Mouse (Mus musculus) liver, adult (tissue): Measurements from ENCODE around the gene Olfr703.

Source experiments
- GATA4 ChIP-seq: IDR thresholded peaks from 2 replicates; pipeline ENCODE4 v1.6.1; 2014; ENCODE audit warnings: mild to moderate bottlenecking, low read length; ENCODE audit not compliant: insufficient replicate concordance

Olfr703 gene

DNA sequence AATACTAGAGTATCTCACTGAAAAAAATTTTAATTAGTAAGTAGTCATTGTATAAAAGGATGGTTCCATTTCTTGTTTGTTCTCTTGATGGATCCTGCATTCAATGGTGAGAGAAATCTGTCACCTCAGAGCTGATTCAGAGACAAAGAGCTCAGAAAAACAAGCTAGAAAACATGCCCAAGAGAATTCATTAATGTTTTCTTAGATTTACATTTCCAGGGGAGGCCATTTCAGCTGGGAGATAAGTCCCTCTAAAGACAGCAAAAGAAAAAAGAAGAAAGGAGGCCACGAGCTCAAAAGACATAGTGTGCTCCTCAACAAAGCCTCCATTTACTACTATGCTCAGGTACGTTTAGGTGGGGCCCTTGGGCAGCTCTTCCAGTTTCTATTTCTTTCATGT is at the start of gene Olfr703:
Olfr703 (plus strand) TSS at position 301 of the 400 bp plus-strand sequence.
- TF ChIP-seq GATA4: no peak

DNA sequence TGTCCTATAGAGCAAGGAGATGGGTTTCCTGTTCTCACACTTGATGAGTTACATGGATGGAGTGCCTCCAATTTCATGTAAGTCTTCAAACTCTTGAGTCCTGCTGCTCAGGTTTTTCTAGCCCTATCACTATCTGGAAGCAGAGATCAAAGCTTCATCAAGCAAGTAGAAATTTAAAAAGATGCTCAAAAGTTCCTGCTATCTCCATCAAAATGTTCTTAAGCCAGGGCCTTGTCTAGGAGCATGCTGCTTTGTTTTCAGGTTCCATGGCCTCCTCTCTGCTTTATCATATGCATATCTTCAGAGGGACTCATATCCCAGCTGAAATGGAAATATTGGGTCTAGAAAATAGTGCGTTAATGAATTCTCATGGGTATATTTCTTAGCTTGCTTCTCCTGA is 34.4 kb upstream of the Olfr703 start, which contains the start of gene Olfr700:
Olfr700 (minus strand) TSS at position 101 of the 400 bp plus-strand sequence.
- TF ChIP-seq GATA4: no peak

DNA sequence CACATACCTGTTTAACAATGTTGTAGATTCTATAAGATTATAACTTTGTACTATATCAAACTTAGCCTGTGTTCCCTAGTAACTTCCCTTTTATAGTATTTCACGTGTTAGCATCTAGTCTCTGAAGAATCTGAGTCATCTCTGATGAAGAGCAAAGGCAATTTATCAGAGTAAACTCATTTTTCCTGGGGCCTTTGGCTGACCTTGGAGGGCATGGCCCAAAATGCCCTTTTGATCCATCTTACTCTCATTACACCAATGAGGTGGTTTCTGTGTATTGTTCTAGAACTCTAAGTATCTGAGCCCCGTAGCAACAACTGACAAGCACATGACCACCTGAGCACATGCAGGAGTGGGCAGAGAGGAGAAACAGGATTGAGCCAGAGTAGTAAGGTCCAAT is 29.3 kb upstream of the Olfr703 start, which contains the start of gene Olfr701:
Olfr701 (plus strand) TSS at position 301 of the 400 bp plus-strand sequence.
- no peak for TF ChIP-seq GATA4

DNA sequence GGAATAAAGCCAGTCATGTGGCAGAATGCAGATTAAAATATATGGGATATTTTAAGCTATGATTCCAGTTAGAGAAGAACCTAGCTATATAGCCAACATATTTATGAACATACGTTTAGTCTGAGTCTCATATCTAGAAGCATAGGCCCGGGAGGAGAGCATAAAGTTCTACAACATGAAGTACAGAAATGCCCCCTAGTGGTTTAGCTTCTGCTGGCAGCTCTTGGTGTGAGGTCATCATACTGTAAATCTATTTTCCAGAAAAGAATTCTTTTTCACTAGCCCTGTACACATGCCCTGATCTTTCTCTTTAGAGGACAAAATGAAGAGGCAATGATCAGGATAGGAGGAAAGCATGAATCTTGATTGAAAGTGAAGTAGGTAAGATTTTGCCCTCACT is 27.4 kb upstream of the Olfr703 start:
- TF ChIP-seq GATA4: no peak

DNA sequence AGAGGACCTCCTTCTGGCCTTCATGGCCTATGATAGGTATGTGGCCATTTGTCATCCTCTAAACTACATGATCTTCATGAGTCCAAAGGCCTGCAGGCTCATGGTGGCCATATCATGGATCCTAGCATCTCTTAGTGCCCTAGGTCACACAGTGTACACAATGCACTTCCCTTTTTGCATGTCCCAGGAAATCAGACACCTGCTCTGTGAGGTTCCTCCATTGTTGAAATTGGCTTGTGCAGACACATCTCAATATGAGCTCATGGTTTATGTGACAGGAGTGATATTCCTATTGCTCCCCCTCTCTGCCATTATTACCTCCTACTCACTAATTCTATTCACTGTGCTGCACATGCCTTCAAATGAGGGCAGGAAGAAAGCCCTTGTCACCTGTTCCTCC is 24.7 kb upstream of the Olfr703 start:
- no peak for TF ChIP-seq GATA4

DNA sequence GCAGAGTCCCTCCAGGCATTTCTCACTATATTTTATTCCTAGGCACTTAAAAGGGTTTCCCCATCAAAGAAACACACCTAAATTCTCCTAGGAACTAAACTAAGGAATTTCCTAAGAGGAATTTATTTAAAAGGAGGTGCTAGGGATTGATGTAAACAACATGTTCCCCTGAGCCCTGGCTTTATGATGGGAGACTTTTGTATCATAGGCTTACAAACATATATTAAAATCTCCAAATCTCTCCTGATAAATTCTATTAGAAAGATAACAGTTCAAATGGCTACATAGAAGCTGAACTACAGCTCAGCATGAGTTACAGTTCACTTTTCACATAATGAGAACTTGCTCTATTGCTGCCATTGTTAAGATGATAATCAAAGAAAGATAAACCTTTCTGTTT is 9.4 kb upstream of the Olfr703 start, which contains the start of gene Olfr702:
Olfr702 (minus strand) TSS at position 101 of the 400 bp plus-strand sequence.
- TF ChIP-seq GATA4: no peak

DNA sequence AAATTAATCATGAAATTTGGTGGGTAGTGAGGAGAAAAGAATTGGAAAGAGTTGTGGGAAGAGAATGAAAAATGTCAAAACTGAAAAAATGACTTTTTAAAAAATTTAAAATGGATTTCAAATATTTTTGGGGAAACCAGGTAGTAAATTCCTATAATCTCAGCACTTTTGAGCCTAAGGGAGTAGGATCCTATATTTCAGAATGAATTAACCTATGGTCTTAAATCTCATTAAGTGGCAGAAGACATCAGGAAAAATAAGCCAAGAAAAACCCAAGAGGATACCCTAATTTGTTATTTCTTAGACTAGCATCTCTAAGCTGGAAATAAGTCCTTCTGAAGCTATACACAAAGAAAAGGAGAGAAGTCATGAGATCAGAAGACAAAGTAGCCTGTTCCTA is 19.7 kb downstream of the Olfr703 start, which contains the start of gene Olfr704:
Olfr704 (plus strand) TSS at position 301 of the 400 bp plus-strand sequence.
- TF ChIP-seq GATA4: no peak

DNA sequence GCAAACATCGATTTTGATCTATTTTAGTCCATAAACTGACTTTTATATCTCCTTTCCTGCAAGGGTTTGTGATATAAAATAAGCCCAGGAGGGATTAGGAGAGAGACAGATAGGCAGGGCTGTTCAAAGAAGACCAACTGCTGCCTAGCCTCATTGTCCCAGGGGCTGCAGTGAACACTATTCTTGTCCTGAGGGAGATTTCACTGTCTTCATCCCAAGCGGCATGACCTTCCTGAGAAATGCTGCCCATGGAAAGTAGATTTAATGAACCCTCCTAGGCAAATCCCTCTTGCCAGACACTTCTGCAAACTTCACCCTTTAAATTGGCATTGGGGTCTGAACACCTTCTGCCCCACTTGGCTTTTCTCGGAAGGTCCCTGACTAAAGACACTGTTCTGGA is 33.6 kb downstream of the Olfr703 start, which contains the start of gene Olfr705:
Olfr705 (minus strand) TSS at position 101 of the 400 bp plus-strand sequence.
- no peak for TF ChIP-seq GATA4

DNA sequence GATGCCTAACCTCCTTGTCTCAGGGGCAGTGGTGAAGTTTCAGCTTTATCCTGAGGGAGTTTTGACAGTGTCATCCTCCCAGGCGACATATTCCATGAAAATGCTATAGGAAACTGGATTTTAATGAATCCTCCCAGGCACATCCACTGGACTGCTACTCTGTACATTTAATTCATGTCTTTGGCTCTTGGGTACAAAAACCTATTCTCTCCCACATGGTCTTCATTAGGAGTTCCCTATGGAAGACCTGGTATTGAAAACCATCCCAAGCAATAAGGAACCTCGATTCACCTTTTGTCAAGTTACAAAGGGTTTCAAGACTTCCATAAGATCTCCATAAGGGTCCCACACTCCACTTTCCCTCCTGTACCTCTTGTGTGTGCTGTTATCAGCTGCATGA is 44.9 kb downstream of the Olfr703 start, which contains the start of gene Olfr706:
Olfr706 (minus strand) TSS at position 101 of the 400 bp plus-strand sequence.
- no peak for TF ChIP-seq GATA4
